Mouse (Mus musculus) stomach, postnatal 0 days (tissue): ENCODE measurements around the gene Klhl15. TPM values are rescaled to one million over a fixed set of nuclear protein-coding genes. Genes with fewer than 3 reads are reported as not detected.
"Not testable (repeated sequence)": the region's sequence is repeated elsewhere in the genome, so short reads cannot be mapped to it uniquely, and the experiment has no call there.

Source experiments
- ATAC-seq: fragments of 200-750 bp; cut with Nextera tagmentation; 2 replicates; pipeline ENCODE4 v1.8.0; 2017; ENCODE audit not compliant: low FRiP score, low TSS enrichment
- DNase-seq: peaks from one replicate; pipeline ENCODE4 v3.0.0-alpha.2; 2016; ENCODE audit warnings: low spot score
- H3K27ac ChIP-seq: fragments of 300-500 bp; sonication (generic); replicated peaks from 2 replicates; pipeline ENCODE4 v1.5.1; 2014; ENCODE audit warnings: mild to moderate bottlenecking, control low read depth
- H3K27me3 ChIP-seq: fragments of 300-500 bp; sonication (generic); 2 replicates; pipeline ENCODE4 v1.6.1; 2014; ENCODE audit warnings: low read length; ENCODE audit not compliant: control insufficient read depth, insufficient read depth
- H3K36me3 ChIP-seq: fragments of 300-500 bp; sonication (generic); 2 replicates; pipeline ENCODE4 v1.6.1; 2014; ENCODE audit warnings: low read length, mixed read lengths; ENCODE audit not compliant: control insufficient read depth, insufficient read depth
- H3K4me1 ChIP-seq: fragments of 300-500 bp; sonication (generic); replicated peaks from 2 replicates; pipeline ENCODE4 v1.6.1; 2014; ENCODE audit warnings: antibody characterized with exemption; ENCODE audit not compliant: control insufficient read depth, insufficient read depth
- H3K4me2 ChIP-seq: fragments of 300-500 bp; sonication (generic); replicated peaks from 2 replicates; pipeline ENCODE4 v1.6.1; 2014; ENCODE audit warnings: low read depth, mild to moderate bottlenecking, control low read depth, moderate library complexity
- H3K4me3 ChIP-seq: fragments of 300-500 bp; sonication (generic); 2 replicates; pipeline ENCODE4 v1.5.1; 2014; ENCODE audit warnings: low read depth, low read length, control low read depth
- H3K9ac ChIP-seq: fragments of 300-500 bp; sonication (generic); 2 replicates; pipeline ENCODE4 v1.6.1; 2014; ENCODE audit warnings: mild to moderate bottlenecking, low read length, control low read depth, mixed read lengths
- H3K9me3 ChIP-seq: fragments of 300-500 bp; sonication (generic); 2 replicates; pipeline ENCODE4 v1.6.1; 2016; ENCODE audit warnings: low read length; ENCODE audit not compliant: control insufficient read depth
- CTCF ChIP-seq: IDR thresholded peaks from 2 replicates; pipeline ENCODE4 v1.5.1; 2016; ENCODE audit warnings: antibody characterized with exemption, low read depth, mild to moderate bottlenecking, moderate library complexity
- EP300 ChIP-seq: optimal IDR thresholded peaks from 2 replicates; pipeline ENCODE3; 2016; ENCODE audit warnings: antibody characterized with exemption
- WGBS: fragments of 180-500 bp; shearing (Covaris S2); extraction: QIAGEN DNeasy Blood & Tissue Kit; methylation state at CpG from one replicate; pipeline ENCODE4 v1.1.7; 2014; 5-methylcytosine and 5-hydroxymethylcytosine counted together
- polyA plus RNA-seq: library from polyadenylated mRNA; unstranded; fragments of >200 nt; fragmentation: Nextera tagmentation; extraction: Ambion mirVana; gene quantifications from 2 replicates; pipeline ENCODE4 v1.2.1, GENCODE M21; 2015

Gene Klhl15
- polyA plus RNA-seq: 5.6 and 5.9 TPM in 2 replicates

- no peaks in the 10 kb centered on the region for H3K27me3 ChIP-seq
These were observed at the start of gene Klhl15 for GRCm38 (mm10) chrX:94234532-94235189. Gene Klhl15 (plus strand): TSS chrX:94234599.

GRCm38 (mm10) chrX:94185156-94185555 lies 49.2 kb upstream of the Klhl15 start:
- WGBS: 38% methylated on average over 1 of the region's 1 CpGs
- no peak overlapping the region for H3K4me2 ChIP-seq
- DNase-seq: no peak

More at GRCm38 (mm10) chrX:94234532-94235189, at the start of gene Klhl15:
- DNase-seq (peak; percentile 84), ATAC-seq (peak; percentile 94)
- H3K36me3 ChIP-seq: no peaks in the 10 kb centered on the region
- H3K9me3 ChIP-seq: no peaks in the 10 kb centered on the region
- peak within 1 kb of the TSS; percentile 66 for H3K4me3 ChIP-seq
- 9% methylated on average over 35 of the region's 70 CpGs for WGBS
- H3K4me2 ChIP-seq: peak within 1 kb of the TSS; percentile 60
- peak within 1 kb of the TSS; percentile 70 for H3K9ac ChIP-seq
- H3K27ac ChIP-seq: peak within 1 kb of the TSS; percentile 85
- TF ChIP-seq CTCF: peak; percentile 54
- TF ChIP-seq EP300: no peak
- H3K4me1 ChIP-seq: no peaks in the 10 kb centered on the region

DNA sequence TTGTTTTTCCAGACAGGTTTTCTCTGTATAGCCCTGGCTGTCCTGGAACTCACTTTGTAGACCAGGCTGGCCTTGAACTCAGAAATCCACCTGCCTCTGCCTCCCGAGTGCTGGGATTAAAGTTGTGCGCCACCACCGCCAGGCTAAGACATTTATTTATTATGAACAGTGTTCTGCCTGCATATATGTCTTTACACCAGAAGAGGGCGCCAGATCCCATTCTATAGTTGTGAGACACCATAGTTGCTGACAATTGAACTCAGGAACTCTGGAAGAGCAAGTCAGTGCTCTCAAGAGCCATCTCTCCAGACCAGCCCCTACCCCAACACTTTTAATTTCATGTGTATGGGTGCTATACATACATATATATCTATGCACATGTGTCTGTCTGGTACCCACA lies 40.5 kb upstream of the Klhl15 start:
- not testable (repeated sequence) for H3K27ac ChIP-seq, H3K4me3 ChIP-seq, H3K9me3 ChIP-seq, H3K36me3 ChIP-seq, H3K4me2 ChIP-seq, H3K27me3 ChIP-seq, H3K9ac ChIP-seq, ATAC-seq, H3K4me1 ChIP-seq
- 77% methylated on average over 4 of the region's 4 CpGs for whole genome bisulfite sequencing
- peak; percentile 15 for DNase-seq
- peak; percentile 67 for TF ChIP-seq CTCF

More at GRCm38 (mm10) chrX:94185156-94185555, 49.2 kb upstream of the Klhl15 start:
- H3K4me1 ChIP-seq: no peaks in the 10 kb centered on the region
- H3K27ac ChIP-seq: no peak overlapping the region
- no peaks in the 10 kb centered on the region for H3K36me3 ChIP-seq
- H3K27me3 ChIP-seq: no peaks in the 10 kb centered on the region
- ATAC-seq: peak; percentile 45; the same call in 1 of the 2 replicates
- TF ChIP-seq CTCF (peak; percentile 64), EP300 (no peak)
- H3K9me3 ChIP-seq: no peaks in the 10 kb centered on the region
- H3K9ac ChIP-seq: no peak overlapping the region
- H3K4me3 ChIP-seq: no peak overlapping the region

- no peak overlapping the region for H3K27ac ChIP-seq
- no peak overlapping the region for H3K4me3 ChIP-seq
- no peaks in the 10 kb centered on the region for H3K4me1 ChIP-seq
- H3K9ac ChIP-seq: no peak overlapping the region
- WGBS: 79% methylated on average over 5 of the region's 5 CpGs
- no peaks in the 10 kb centered on the region for H3K27me3 ChIP-seq
- H3K4me2 ChIP-seq: no peak overlapping the region
- ATAC-seq (no peak), DNase-seq (peak; percentile 21)
- TF ChIP-seq EP300: no peak
- TF ChIP-seq CTCF: peak; percentile 55
- peaks cover 13% of the 10 kb centered on the region; the same call in 1 of the 2 replicates for H3K36me3 ChIP-seq
- H3K9me3 ChIP-seq: no peaks in the 10 kb centered on the region
These were observed 36.6 kb upstream of the Klhl15 start for GRCm38 (mm10) chrX:94197789-94198188.

GRCm38 (mm10) chrX:94212264-94212596 lies 22.2 kb upstream of the Klhl15 start:
- H3K4me2 ChIP-seq: peak overlapping the region; percentile 58
- no peak for TF ChIP-seq CTCF
- TF ChIP-seq EP300: no peak
- DNase-seq: no peak
- no peaks in the 10 kb centered on the region for H3K9me3 ChIP-seq
- peak; percentile 69 for ATAC-seq
- H3K36me3 ChIP-seq: no peaks in the 10 kb centered on the region; the same call in 1 of the 2 replicates
- WGBS: under 1% methylated on average over 12 of the region's 12 CpGs
- peak overlapping the region; percentile 75 for H3K27ac ChIP-seq
- peak overlapping the region; percentile 71 for H3K9ac ChIP-seq
- H3K4me1 ChIP-seq: no peaks in the 10 kb centered on the region
- peak overlapping the region; percentile 61 for H3K4me3 ChIP-seq
- no peaks in the 10 kb centered on the region for H3K27me3 ChIP-seq

GRCm38 (mm10) chrX:94212597-94213321 lies 21.6 kb upstream of the Klhl15 start, which contains the start of gene Eif2s3x:
Gene Eif2s3x (minus strand): TSS chrX:94212862.
- Histone ChIP-seq H3K36me3 (no peaks in the 10 kb centered on the region; the same call in 1 of the 2 replicates), H3K9me3 (no peaks in the 10 kb centered on the region), H3K27ac (peak within 1 kb of the TSS; percentile 75), H3K4me2 (peak within 1 kb of the TSS; percentile 58), H3K4me1 (no peaks in the 10 kb centered on the region), H3K9ac (peak within 1 kb of the TSS; percentile 71), H3K27me3 (no peaks in the 10 kb centered on the region), H3K4me3 (peak within 1 kb of the TSS; percentile 61)
- 0% methylated on average over 52 of the region's 52 CpGs for WGBS
- ATAC-seq (peak; percentile 95), DNase-seq (peak; percentile 82)
- TF ChIP-seq CTCF (peak; percentile 80), EP300 (peak; percentile 72)
